Mouse (Mus musculus): ENCODE measurements at regions not wholly inside any gene's neighbourhood (a gene's known extent, or its start where the extent isn't known, plus 50 kb on each side); places are given as distances from the start of the nearest gene placed in this dataset.

DNA sequence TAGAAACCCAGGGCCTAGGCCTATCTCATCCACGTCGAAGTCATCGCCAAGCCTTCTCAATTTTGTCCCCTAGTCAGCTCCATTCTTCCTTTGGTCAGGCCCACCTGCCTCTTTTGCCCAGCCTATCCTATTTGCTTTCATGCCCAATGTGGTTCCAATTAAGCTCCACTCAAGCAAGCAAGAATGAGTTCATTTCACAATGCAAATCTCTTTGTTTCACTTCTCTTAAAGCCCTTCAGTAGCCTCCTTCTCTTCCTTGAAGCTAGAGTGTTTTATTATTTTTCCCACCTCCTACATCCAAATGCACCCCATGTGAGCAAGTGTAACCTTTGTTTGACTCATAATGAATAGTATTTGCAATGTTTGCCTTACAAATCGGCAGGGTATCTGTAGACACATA, 50.6 kb upstream of the Lifr start:
- ChIA-PET CTCF (interaction anchor here in 1 of 4 experiments (0.5 kb wide), 1 partner anchor 8 kb away, joined by 3 read pairs; no protein-coding TSS in a partner anchor), POLR2A (interaction anchor here in 1 of 4 experiments (1.3 kb wide), 1 partner anchor 77 kb away, joined by 5 read pairs; no protein-coding TSS in a partner anchor)
